Mouse (Mus musculus) left cerebral cortex, adult 2 months (tissue): ENCODE results near the gene Dhx38. TPM values are rescaled to one million over a fixed set of nuclear protein-coding genes. Genes with fewer than 3 reads are reported as not detected.

Source experiments
- DNase-seq, 2 experiments: peaks; one replicate each; pipeline ENCODE4 v3.0.0; 2021 to 2022; ENCODE audit warnings: low spot score in 2 of 2, mixed read lengths in 1 of 2; ENCODE audit errors: extremely low spot score in 1 of 2
- H3K27ac ChIP-seq: fragments of 200-600 bp; 2 replicates; pipeline ENCODE4 v1.8.1; 2022
- H3K4me3 ChIP-seq: fragments of 200-600 bp; 2 replicates; pipeline ENCODE4 v1.8.1; 2022
- CTCF ChIP-seq: fragments of 200-600 bp; IDR thresholded peaks from 2 replicates; pipeline ENCODE4 v1.8.1; 2022; ENCODE audit warnings: antibody characterized with exemption, mild to moderate bottlenecking, moderate library complexity
- intact Hi-C: fragments of 180-260 bp; cut with DNase I; formaldehyde crosslinking; loops from one replicate; pipeline ENCODE4 v1.15.1; 2025
- long read RNA-seq, 2 experiments: library from polyadenylated mRNA; stranded (forward); transcript quantifications; one replicate each; pipeline ENCODE4 v2.0.0; 2021; ENCODE audit warnings: borderline mapping rate in 2 of 2
- total RNA-seq, 2 experiments: library from RNA; stranded (reverse); gene quantifications; 2 replicates each; pipeline ENCODE4 v1.2.3; 2021

Gene Dhx38
- 10 to 100 TPM; 31.0 to 31.1 TPM for total RNA-seq
- long read RNA-seq, experiment 1, full-length matches to known transcripts, result 22 of 57 reads
- long read RNA-seq, experiment 1, partial matches to known transcripts, result 11 of 57 reads
- long read RNA-seq, experiment 1, other reads (novel, unspliced or antisense), result 24 of 57 reads
- long read RNA-seq, experiment 2, full-length matches to known transcripts, result 19 of 47 reads
- long read RNA-seq, experiment 2, partial matches to known transcripts, result 2 of 47 reads
- long read RNA-seq, experiment 2, other reads (novel, unspliced or antisense), result 26 of 47 reads

DNA sequence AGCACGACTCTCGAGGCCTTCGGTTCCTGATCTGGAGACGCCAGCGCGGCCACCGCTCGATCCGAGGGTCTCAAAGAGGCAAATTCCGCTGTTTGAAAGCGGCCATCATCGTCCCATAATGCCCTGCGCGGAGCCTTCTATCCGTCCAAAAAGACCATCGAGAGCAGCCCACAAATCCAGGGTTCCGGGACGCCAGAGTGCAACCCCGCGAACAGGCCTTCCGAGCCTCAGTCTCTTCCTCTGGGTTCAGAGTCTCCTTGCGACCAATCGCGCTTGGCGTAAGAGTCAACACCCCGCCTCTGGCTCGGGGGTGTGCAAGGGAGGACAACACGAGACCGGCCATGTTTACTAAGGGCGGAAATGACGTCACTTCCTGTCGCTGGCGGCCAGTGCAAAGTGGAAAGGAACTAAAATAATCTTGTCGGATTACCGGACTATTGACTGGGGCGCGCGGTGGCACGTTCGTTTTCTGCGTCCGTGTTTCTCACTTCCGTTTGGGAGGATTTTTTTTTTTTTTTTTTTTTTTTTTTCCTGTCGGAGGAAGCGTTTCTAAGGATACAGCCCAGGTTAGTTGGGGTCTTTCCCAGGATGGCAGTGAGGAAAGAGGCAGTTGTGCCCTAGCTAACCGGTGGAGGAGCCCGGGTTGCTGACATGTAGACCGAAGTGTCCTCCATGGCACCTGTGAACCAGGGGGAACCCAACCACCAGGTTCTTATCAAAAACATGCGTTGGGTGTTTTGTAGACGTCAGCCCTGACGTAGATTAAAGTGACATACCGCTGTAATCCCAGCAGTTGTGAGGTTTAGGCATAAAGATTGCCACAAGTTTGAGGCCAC lies at the start of gene Dhx38, which contains the start of gene Txnl4b:
Gene Dhx38 (minus strand): TSS at position 364 of the 836 bp plus-strand sequence.
Gene Txnl4b (plus strand): TSS at position 395 of the 836 bp plus-strand sequence.
- peak; percentile 98 to 99 for DNase-seq
- intact Hi-C loops, result loop anchor here (1.0 kb wide), 3 partner anchors 43 to 1977 kb away; partner anchors contain the start of genes Ap1g1, Dhodh and Psmd7
- Histone ChIP-seq H3K27ac (peak within 1 kb of the TSS; percentile 93), H3K4me3 (peak within 1 kb of the TSS; percentile 65)
- no peak for TF ChIP-seq CTCF

GRCm38 (mm10) chr8:109614243-109615210 lies 48.9 kb upstream of the Dhx38 start, which contains the start of gene Pkd1l3:
Gene Pkd1l3, plus strand, starts transcription at chr8:109614517.
- intact Hi-C loops, result no loop called here
- peak; percentile 45 for TF ChIP-seq CTCF
- Histone ChIP-seq H3K4me3 (peak within 1 kb of the TSS; percentile 20), H3K27ac (no peak within 1 kb of the TSS)
- no peak for DNase-seq

DNA sequence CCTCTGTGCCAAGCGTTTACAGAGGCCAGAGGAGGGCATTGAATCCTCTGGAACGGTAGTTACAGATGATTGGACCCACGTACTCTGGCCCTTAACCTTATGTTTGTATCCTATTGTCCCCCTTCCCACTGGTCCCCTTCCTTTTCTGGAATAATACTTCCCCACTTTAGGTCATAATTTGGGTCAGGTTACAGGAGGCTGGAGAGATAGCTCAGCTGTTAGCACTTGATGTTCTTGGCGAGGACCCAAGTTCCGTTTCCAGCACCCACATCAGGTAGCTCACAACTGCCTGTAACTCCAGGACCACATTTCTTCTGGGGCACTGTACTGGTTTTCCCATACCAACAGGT lies 43.5 kb upstream of the Dhx38 start:
- DNase-seq, result no peak
- Histone ChIP-seq H3K4me3 (peak overlapping the region; percentile 72), H3K27ac (peak overlapping the region; percentile 90)
- TF ChIP-seq CTCF, result no peak
- intact Hi-C loops, result loop anchor here (2.0 kb wide), 1 partner anchor 84 kb away; the partner anchor contains the start of gene Ist1

- TF ChIP-seq CTCF, result no peak; the same call in 1 of the 2 replicates
- H3K4me3 ChIP-seq, result peak within 1 kb of the TSS; percentile 72
- peak within 1 kb of the TSS; percentile 90 for H3K27ac ChIP-seq
- peak; percentile 97 for DNase-seq
- intact Hi-C loops, result loop anchor here (1.0 to 2.0 kb wide), 4 partner anchors 43 to 170 kb away; partner anchors contain the start of genes Ap1g1, Dhx38, Ist1 and Txnl4b
Measured at GRCm38 (mm10) chr8:109608271-109609152, 42.9 kb upstream of the Dhx38 start, which contains the start of gene Dhodh. Gene Dhodh, minus strand, starts transcription at chr8:109608673.

DNA sequence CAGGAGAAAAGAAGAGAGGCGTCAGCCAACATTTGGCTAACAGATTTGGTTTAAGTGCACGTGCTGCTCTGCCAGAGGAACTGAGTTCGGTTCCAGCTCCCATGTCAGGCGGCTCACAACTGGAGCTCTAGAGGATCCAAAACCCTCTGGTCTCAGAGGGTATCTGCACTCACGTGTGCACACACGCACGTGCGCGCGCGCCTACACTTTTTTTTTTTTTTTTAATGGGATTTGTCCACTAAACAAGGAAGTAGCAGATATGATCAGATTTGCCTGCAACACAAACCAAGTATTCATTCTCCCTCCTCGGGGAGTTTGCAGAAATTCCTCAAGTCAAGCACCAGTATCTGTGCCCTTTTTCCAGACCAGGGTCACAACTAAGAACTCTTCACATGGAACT lies 42.0 kb upstream of the Dhx38 start:
- DNase-seq, result no peak
- intact Hi-C loops, result loop anchor here (1.0 to 2.0 kb wide), 4 partner anchors 42 to 171 kb away; partner anchors contain the start of genes Ap1g1, Dhx38, Ist1 and Txnl4b
- H3K27ac ChIP-seq, result peak overlapping the region; percentile 90
- peak overlapping the region; percentile 72 for H3K4me3 ChIP-seq
- TF ChIP-seq CTCF, result no peak

- H3K27ac ChIP-seq, result no peak overlapping the region
- no peak for DNase-seq
- TF ChIP-seq CTCF, result no peak
- H3K4me3 ChIP-seq, result no peak overlapping the region
- intact Hi-C loops, result no loop called here
Measured at GRCm38 (mm10) chr8:109606725-109607124, 41.1 kb upstream of the Dhx38 start.

DNA sequence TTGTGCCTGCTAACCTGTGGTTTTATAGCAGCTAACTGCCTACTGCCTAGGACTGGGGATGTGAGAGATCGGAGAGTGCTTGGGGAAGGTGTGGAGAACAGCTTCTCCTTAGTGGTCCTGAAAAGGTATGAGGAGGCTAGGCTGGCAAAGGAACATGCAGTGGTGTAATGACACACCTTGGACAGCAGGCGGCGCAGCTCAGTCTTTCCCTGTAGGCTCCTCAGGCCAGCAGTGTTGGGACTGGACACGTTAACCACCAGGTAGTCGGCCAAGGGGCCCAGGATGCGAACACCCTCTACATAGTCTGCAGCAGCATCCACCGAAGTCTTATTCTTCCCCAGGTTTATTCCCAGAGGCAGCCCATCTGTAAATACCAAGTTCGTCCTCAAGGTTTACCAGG lies 30.2 kb upstream of the Dhx38 start:
- H3K4me3 ChIP-seq, result no peak overlapping the region
- H3K27ac ChIP-seq, result no peak overlapping the region
- peak; percentile 88 for TF ChIP-seq CTCF
- intact Hi-C loops, result loop anchor here (5.0 kb wide), 1 partner anchor 1779 kb away; no protein-coding TSS in a partner anchor
- peak; percentile 26 to 56 for DNase-seq

DNA sequence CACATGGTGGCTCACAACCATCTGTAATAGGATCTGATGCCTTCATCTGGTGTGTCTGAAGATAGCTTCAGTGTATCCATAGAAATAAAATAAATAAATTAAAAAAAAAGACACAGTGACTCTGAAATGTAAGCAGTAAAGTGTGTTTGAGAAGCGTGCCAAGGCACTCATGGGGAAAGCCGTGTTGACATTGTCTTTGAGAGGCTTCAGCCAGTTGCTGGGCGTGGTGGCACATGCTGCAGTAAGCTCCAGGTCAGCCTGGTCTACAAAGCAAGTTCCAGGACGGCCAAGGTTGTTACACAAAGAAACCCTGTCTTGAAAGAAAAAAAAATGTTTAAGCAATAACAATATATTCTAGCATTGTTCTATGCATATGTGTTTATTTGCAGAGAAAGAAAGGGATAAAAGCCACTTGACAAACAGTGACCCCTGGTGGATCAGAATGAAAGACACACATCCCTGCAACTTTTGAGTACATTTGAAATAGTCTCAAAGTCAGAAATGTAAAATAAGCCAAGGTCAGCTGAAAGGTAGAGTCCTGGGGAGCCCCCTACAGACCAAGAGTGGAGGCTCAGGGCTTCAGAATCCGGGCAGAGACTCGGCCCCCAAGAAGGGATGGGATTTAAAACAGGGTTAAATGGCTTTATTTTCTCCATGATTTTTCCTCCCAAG lies 27.6 kb upstream of the Dhx38 start:
- Histone ChIP-seq H3K27ac (no peak overlapping the region), H3K4me3 (no peak overlapping the region)
- intact Hi-C loops, result no loop called here
- DNase-seq, result no peak
- TF ChIP-seq CTCF, result peak; percentile 62

- intact Hi-C loops, result no loop called here
- no peak overlapping the region for H3K27ac ChIP-seq
- no peak for TF ChIP-seq CTCF
- no peak for DNase-seq
- no peak overlapping the region for H3K4me3 ChIP-seq
Measured at GRCm38 (mm10) chr8:109592164-109592563, 26.5 kb upstream of the Dhx38 start.
